Mouse (Mus musculus): ENCODE measurements around the gene Mllt6. TPM values are rescaled to one million over a fixed set of nuclear protein-coding genes. Genes with fewer than 3 reads are reported as not detected.

Mllt6 gene
- total and polyA plus RNA-seq, 3 experiments: 17.2 to 17.6 TPM; not detected in 1

DNA sequence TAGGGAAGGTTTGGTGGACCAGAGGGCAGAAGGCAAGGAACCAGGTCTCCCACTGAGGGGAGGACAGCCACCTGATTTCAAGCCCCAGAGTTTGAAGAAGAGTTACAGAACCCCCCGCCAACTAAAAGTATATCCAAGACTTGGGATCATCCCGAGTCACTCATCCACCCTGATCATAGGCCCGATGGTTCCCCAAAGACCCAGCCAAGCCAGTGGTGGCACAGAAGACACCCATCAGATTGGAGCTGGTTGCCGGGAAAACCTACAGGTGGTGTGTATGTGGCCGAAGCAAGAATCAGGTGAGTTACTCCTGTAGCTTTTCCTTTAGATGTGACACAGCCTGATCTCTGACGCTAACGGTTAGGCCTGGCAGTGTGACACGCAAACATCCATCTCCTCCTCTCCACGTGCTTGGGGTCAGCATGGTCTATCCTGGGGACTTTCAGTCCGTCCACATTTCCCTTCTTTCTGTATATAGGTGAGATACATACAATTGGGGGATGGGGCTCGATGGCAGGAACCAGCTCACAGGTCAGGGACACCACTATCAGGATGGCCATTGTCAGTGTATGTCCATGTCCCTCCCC is 23.2 kb downstream of the Mllt6 start:
- DNase-seq (ENCODE audit: low read depth, low spot score): no peak
- TF ChIP-seq ZNF384 (IDR thresholded peaks at IDR 0.05; ENCODE audit: low read depth, low read length): no peak
- TF ChIP-seq MYB (IDR thresholded peaks at IDR 0.05; ENCODE audit: low read depth, low read length): no peak
- no peak for TF ChIP-seq NRF1 (IDR thresholded peaks at IDR 0.05; ENCODE audit: insufficient read depth, low read depth, low read length, poor library complexity, severe bottlenecking)
- TF ChIP-seq MAFK (IDR thresholded peaks at IDR 0.05; ENCODE audit: borderline replicate concordance, low read depth, low read length): no peak
- no peak for TF ChIP-seq UBTF (IDR thresholded peaks at IDR 0.05; ENCODE audit: borderline replicate concordance, insufficient read depth, low read depth, low read length)
- no peak for TF ChIP-seq ETS1 (IDR thresholded peaks at IDR 0.05; ENCODE audit: low read depth, low read length)
- no peak for TF ChIP-seq HCFC1 (IDR thresholded peaks at IDR 0.05; ENCODE audit: low read depth, low read length)
- TF ChIP-seq MAX (IDR thresholded peaks at IDR 0.05; ENCODE audit: low read length): no peak
- TF ChIP-seq MEF2A (IDR thresholded peaks at IDR 0.05; ENCODE audit: extremely low read depth, insufficient replicate concordance, low read depth, low read length, poor library complexity, severe bottlenecking): no peak
- TF ChIP-seq CHD1 (IDR thresholded peaks at IDR 0.05; ENCODE audit: low read depth, low read length): no peak
- TF ChIP-seq KAT2A (conservative IDR thresholded peaks at IDR 0.05; ENCODE audit: low read depth, low read length): no peak
- no peak for TF ChIP-seq RCOR1 (IDR thresholded peaks at IDR 0.05; ENCODE audit: low read depth, low read length)
- Histone ChIP-seq H3K79me2 (ENCODE audit: control insufficient read depth, insufficient read depth, low read length, poor library complexity) (no peaks in the 10 kb centered on the region), H3K36me3 (ENCODE audit: control insufficient read depth in 1 of 2, insufficient read depth in 2 of 2, low read length in 2 of 2) (peaks cover 0 to 2% of the 10 kb centered on the region in 2 experiments; a peak in 2 of 4 replicates), H3K27me3 (ENCODE audit: control insufficient read depth in 1 of 2, insufficient read depth in 2 of 2, low read length in 2 of 2) (no peaks in the 10 kb centered on the region), H3K4me1 (ENCODE audit: control insufficient read depth in 1 of 2, insufficient read depth in 2 of 2, low read length in 2 of 2) (peaks cover 0 to 18% of the 10 kb centered on the region in 2 experiments; a peak in 2 of 4 replicates), H3K9me3 (replicated peaks; ENCODE audit: insufficient read depth, low read length) (no peaks in the 10 kb centered on the region), H3K27ac (ENCODE audit: control insufficient read depth, low read depth, low read length) (no peak overlapping the region), H3K9ac (ENCODE audit: control insufficient read depth, low read depth, low read length, poor library complexity, severe bottlenecking) (no peak overlapping the region), H3K4me3 (ENCODE audit: control insufficient read depth in 1 of 2, insufficient read depth in 1 of 2, low read depth in 2 of 2, low read length in 2 of 2) (0 out of 4 replicates have a peak overlapping the region, but pooled peaks of 1 of the 2 experiments have one; percentile 51)

- Histone ChIP-seq H3K27me3 (ENCODE audit: control insufficient read depth in 1 of 2, insufficient read depth in 2 of 2, low read length in 2 of 2) (no peaks in the 10 kb centered on the region), H3K36me3 (ENCODE audit: control insufficient read depth in 1 of 2, insufficient read depth in 2 of 2, low read length in 2 of 2) (peaks cover 1 to 2% of the 10 kb centered on the region in 2 experiments; a peak in 2 of 4 replicates), H3K27ac (ENCODE audit: control insufficient read depth, low read depth, low read length) (no peak overlapping the region), H3K9me3 (replicated peaks; ENCODE audit: insufficient read depth, low read length) (no peaks in the 10 kb centered on the region), H3K4me1 (ENCODE audit: control insufficient read depth in 1 of 2, insufficient read depth in 2 of 2, low read length in 2 of 2) (peaks cover 0 to 18% of the 10 kb centered on the region in 2 experiments; a peak in 2 of 4 replicates), H3K9ac (ENCODE audit: control insufficient read depth, low read depth, low read length, poor library complexity, severe bottlenecking) (no peak overlapping the region), H3K79me2 (ENCODE audit: control insufficient read depth, insufficient read depth, low read length, poor library complexity) (no peaks in the 10 kb centered on the region), H3K4me3 (ENCODE audit: control insufficient read depth in 1 of 2, insufficient read depth in 1 of 2, low read depth in 2 of 2, low read length in 2 of 2) (no peak overlapping the region)
- TF ChIP-seq JUND (IDR thresholded peaks at IDR 0.05; ENCODE audit: low read depth, low read length) (no peak), SMC3 (IDR thresholded peaks at IDR 0.05; ENCODE audit: low read depth, low read length) (no peak), USF1 (IDR thresholded peaks at IDR 0.05; ENCODE audit: low read depth, low read length) (no peak), TBP (IDR thresholded peaks at IDR 0.05; ENCODE audit: low read depth, low read length) (no peak), MYB (IDR thresholded peaks at IDR 0.05; ENCODE audit: low read depth, low read length) (no peak), RAD21 (IDR thresholded peaks at IDR 0.05; ENCODE audit: low read depth, low read length) (no peak), CHD2 (IDR thresholded peaks at IDR 0.05; ENCODE audit: low read length) (no peak), MAX (IDR thresholded peaks at IDR 0.05; ENCODE audit: low read length) (no peak), SIN3A (IDR thresholded peaks at IDR 0.05; ENCODE audit: low read length) (no peak), POLR2A (IDR thresholded peaks at IDR 0.05; ENCODE audit: control insufficient read depth in 1 of 2, insufficient read depth in 1 of 2, low read depth in 1 of 2, low read length in 2 of 2, poor library complexity in 1 of 2) (no peak), NRF1 (IDR thresholded peaks at IDR 0.05; ENCODE audit: insufficient read depth, low read depth, low read length, poor library complexity, severe bottlenecking) (no peak), ZMIZ1 (IDR thresholded peaks at IDR 0.05; ENCODE audit: low read depth, low read length) (no peak), POLR2AphosphoS5 (IDR thresholded peaks at IDR 0.05; ENCODE audit: borderline replicate concordance, low read depth, low read length) (no peak), BHLHE40 (IDR thresholded peaks at IDR 0.05; ENCODE audit: borderline replicate concordance, low read depth, low read length) (no peak), TAL1 (IDR thresholded peaks at IDR 0.05; ENCODE audit: low read length) (no peak), TCF12 (IDR thresholded peaks at IDR 0.05; ENCODE audit: low read depth, low read length) (no peak), NELFE (IDR thresholded peaks at IDR 0.05; ENCODE audit: low read depth, low read length) (no peak), MAFK (IDR thresholded peaks at IDR 0.05; ENCODE audit: borderline replicate concordance, low read depth, low read length) (no peak)
- no peak for DNase-seq (ENCODE audit: low read depth, low spot score)
Observed at GRCm38 (mm10) chr11:97687061-97687460, 23.8 kb downstream of the Mllt6 start.

Data from MEL (cell line).